Mouse (Mus musculus): ENCODE results near the gene Src. TPM values are rescaled to one million over a fixed set of nuclear protein-coding genes. Genes with fewer than 3 reads are reported as not detected.

Gene Src
- polyA plus RNA-seq, 1 experiment = 31.8 TPM

DNA sequence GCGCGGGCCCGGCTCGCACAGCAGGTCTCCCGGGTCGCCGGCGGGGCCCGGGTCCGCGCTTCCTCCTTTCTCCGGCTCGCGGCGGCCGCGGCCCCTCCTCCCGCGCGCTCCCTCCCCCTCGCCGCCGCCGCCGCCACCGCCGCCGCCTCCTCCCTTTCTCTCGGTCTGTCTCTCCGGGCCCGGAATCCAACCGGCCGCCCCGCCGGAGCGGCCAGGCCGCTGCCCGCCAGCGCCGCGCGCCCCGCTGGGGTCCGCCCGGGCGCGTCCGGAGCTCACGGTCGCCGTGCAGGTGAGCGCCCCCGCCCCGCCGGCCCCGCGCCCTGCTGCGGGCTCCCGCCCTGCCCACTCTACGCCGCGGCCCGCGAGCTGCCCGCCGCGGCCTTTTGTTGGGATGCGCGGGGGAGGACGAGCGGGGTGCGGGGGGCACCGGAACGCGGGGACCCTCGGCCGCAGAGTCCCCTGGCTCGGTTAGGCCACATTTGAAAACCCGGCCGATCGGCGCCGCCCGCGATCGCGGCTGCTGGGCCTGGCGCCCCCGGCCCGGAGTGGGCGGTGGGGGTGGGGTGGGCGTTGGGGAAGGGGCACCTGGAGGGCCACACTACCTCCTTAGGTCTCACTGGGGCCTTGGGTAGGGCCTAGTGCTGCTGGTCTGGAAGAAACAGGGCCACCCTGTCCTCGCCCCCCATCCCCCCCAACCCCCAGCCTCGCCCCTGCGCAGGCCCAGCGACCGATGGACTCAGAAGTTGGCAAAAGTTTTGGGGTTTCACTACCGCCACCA, 6.1 kb downstream of the Src start:
- Histone ChIP-seq H3K4me1 (ENCODE audit: control insufficient read depth, insufficient read depth, low read length) (peaks cover 30% of the 10 kb centered on the region), H3K27ac (ENCODE audit: insufficient read depth, low read depth, low read length) (peak overlapping the region; percentile 43; the same call in 1 of the 2 replicates), H3K36me3 (ENCODE audit: control insufficient read depth, insufficient read depth, low read length) (no peaks in the 10 kb centered on the region), H3K27me3 (replicated peaks; ENCODE audit: control insufficient read depth, insufficient read depth, low read length) (no peaks in the 10 kb centered on the region), H3K4me3 (ENCODE audit: insufficient read depth, low read depth, low read length) (peak overlapping the region; percentile 71)
- TF ChIP-seq POLR2A (IDR thresholded peaks at IDR 0.05; ENCODE audit: low read depth, low read length) = no peak
- TF ChIP-seq CTCF (conservative IDR thresholded peaks at IDR 0.05; ENCODE audit: insufficient read depth, insufficient read length, low read depth, low read length) = no peak
- DNase-seq = peak; percentile 51
- 3% methylated on average over 54 of the region's 98 CpGs for WGBS

DNA sequence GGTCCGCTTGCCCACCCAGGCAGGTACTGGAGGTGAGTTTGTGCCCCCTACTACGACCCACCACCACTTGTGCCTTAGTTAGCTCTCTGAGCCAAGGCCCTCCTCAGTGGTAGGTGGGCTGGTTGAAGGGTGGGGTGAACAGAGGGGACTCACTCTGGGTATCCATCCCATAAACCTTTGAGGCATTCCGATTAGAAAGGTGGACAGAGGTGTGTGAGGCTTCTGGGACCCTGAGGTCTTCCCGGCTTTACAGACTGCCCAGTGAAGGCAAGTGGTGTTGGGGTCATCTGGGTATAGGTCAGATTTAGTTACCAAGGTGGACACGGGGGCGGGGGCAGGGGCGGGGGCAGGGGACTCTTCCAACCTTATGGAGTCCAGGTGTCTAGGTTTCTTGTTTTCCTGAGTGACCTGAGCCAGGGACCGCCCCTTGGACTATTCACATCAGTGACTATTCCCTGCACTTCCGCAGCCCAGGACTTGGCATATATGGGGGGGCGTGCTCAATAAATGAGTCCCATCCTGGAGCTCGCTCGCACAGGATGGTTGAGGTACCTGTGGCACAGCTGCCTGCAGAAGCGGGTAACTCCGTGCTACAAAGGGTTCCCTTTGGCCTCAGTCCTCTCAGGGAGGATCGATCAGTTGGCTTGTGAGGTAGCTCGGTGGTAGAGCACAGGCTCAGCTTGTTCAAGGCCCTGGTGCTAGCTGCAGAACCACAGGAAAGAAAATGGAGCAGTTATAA, 6.8 kb downstream of the Src start:
- TF ChIP-seq CTCF (conservative IDR thresholded peaks at IDR 0.05; ENCODE audit: insufficient read depth, insufficient read length, low read depth, low read length) (no peak), POLR2A (IDR thresholded peaks at IDR 0.05; ENCODE audit: low read depth, low read length) (no peak)
- WGBS = 41% methylated on average over 16 of the region's 16 CpGs
- H3K4me1 ChIP-seq (ENCODE audit: control insufficient read depth, insufficient read depth, low read length) = peaks cover 30% of the 10 kb centered on the region

DNA sequence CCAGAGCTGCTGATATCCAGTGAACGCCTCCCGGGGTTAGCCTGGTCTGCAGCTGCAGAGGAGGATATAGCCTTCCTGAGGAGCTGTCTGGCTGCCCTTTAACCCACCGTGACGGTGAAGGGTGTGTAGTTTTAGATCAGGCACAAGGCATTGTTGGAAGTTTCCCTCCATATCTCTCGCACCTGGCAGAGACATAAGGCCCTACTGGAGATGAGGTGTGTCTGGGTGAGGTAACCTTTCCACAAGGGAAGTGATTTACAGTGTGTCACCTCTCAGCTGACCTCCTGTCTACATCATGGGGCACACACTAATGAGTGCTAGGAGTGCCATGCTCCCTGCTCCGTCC, 7.4 kb downstream of the Src start:
- Histone ChIP-seq H3K27me3 (replicated peaks; ENCODE audit: control insufficient read depth, insufficient read depth, low read length) (no peaks in the 10 kb centered on the region), H3K27ac (ENCODE audit: insufficient read depth, low read depth, low read length) (peak overlapping the region; percentile 12; the same call in 1 of the 2 replicates), H3K4me3 (ENCODE audit: insufficient read depth, low read depth, low read length) (no peak overlapping the region), H3K4me1 (ENCODE audit: control insufficient read depth, insufficient read depth, low read length) (peaks cover 30% of the 10 kb centered on the region), H3K36me3 (ENCODE audit: control insufficient read depth, insufficient read depth, low read length) (no peaks in the 10 kb centered on the region)
- WGBS = 75% methylated on average over 6 of the region's 6 CpGs
- DNase-seq = no peak
- no peak for TF ChIP-seq POLR2A (IDR thresholded peaks at IDR 0.05; ENCODE audit: low read depth, low read length)
- TF ChIP-seq CTCF (conservative IDR thresholded peaks at IDR 0.05; ENCODE audit: insufficient read depth, insufficient read length, low read depth, low read length) = no peak

More for the DNA sequence above, 6.8 kb downstream of the Src start:
- H3K27me3 ChIP-seq (replicated peaks; ENCODE audit: control insufficient read depth, insufficient read depth, low read length) = no peaks in the 10 kb centered on the region
- peak overlapping the region; percentile 43; the same call in 1 of the 2 replicates for H3K27ac ChIP-seq (ENCODE audit: insufficient read depth, low read depth, low read length)
- H3K36me3 ChIP-seq (ENCODE audit: control insufficient read depth, insufficient read depth, low read length) = no peaks in the 10 kb centered on the region
- peak; percentile 44 for DNase-seq
- H3K4me3 ChIP-seq (ENCODE audit: insufficient read depth, low read depth, low read length) = peak overlapping the region; percentile 71

DNA sequence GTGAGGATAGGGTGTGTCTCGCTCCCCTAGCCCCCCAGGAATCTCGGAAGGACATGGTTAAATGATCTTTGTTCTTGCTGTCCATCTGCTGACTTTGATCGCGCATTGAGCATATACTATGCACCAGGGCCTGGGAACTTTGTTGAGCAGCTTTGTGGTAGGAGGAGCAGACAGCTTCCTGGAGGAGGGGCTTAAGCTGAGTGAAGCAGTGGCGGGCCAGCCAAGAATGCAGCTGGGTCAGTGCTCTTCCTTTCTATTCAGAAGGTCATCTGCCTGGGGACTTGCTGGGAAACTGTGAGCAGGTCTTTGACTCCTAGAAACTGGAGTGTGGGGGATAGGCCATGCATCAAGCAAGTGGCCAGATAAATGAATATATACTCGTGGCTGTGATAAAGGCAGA, 7.9 kb downstream of the Src start:
- Histone ChIP-seq H3K27ac (ENCODE audit: insufficient read depth, low read depth, low read length) (no peak overlapping the region), H3K4me3 (ENCODE audit: insufficient read depth, low read depth, low read length) (no peak overlapping the region), H3K4me1 (ENCODE audit: control insufficient read depth, insufficient read depth, low read length) (peaks cover 36% of the 10 kb centered on the region), H3K27me3 (replicated peaks; ENCODE audit: control insufficient read depth, insufficient read depth, low read length) (no peaks in the 10 kb centered on the region), H3K36me3 (ENCODE audit: control insufficient read depth, insufficient read depth, low read length) (no peaks in the 10 kb centered on the region)
- DNase-seq = peak; percentile 81
- TF ChIP-seq CTCF (conservative IDR thresholded peaks at IDR 0.05; ENCODE audit: insufficient read depth, insufficient read length, low read depth, low read length) (no peak), POLR2A (IDR thresholded peaks at IDR 0.05; ENCODE audit: low read depth, low read length) (no peak)
- 63% methylated on average over 6 of the region's 6 CpGs for WGBS

DNA sequence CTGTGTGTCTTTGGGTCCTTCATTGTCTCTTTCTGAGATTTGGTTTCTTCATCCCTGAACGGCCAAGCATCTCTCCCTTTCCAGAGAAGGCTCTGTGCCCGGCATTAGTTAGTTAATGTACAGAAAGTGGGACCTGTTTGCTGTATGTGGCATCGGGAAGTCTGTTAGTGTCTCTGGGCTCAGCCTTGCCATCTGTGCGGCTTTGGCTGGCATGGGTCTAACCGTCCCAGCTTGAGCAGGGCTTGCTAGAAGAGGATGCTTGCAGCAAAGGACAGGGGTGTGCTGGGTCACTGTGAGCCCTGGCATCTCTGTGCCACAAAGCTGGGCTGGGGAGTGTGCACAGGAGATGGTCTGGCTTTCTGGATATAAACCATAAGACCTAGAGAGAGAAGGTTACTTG, 8.9 kb downstream of the Src start:
- no peak overlapping the region for H3K27ac ChIP-seq (ENCODE audit: insufficient read depth, low read depth, low read length)
- WGBS = 86% methylated on average over 5 of the region's 5 CpGs

DNA sequence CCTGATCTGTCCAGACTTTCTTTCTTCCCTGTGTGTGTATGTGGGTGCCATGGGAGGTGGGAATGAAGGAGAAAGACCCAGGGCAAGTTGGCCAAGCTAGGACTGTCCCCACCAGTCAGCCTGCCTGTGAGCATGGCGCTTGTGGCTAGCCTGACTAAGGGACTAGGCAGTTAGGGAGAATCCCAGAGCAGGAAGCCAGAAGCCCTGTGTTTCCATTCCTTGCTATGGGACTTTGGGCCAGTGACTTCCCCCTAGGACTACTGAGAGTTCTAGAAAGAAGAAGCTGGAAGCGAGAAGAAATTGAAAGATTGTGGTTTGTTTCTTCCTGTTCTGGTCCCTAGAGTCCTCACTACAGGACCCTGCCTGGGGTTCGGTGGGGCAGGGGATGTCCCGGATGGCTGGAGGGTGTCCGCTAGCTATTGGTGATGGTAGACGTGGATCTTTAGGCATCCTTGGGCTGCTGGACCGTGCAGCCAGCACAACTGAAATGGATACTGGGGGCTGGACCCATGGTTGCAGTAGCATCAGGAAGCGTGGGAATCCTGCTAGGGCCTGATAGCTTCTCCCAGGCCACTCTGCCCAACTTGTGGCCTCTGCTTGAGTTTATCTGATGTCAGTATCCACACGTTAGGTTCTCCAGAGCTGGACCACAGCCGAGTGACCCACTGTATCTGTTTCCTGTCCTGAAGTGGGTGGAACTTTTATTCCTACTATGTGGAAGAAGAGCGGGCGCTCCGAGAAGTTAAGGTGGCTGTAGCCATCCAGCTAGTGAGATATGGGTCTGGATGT, 10.3 kb downstream of the Src start:
- no peak overlapping the region for H3K4me3 ChIP-seq (ENCODE audit: insufficient read depth, low read depth, low read length)
- TF ChIP-seq POLR2A (IDR thresholded peaks at IDR 0.05; ENCODE audit: low read depth, low read length) (no peak), CTCF (conservative IDR thresholded peaks at IDR 0.05; ENCODE audit: insufficient read depth, insufficient read length, low read depth, low read length) (no peak)
- H3K4me1 ChIP-seq (ENCODE audit: control insufficient read depth, insufficient read depth, low read length) = peaks cover 22% of the 10 kb centered on the region; the same call in 1 of the 2 replicates
- H3K27ac ChIP-seq (ENCODE audit: insufficient read depth, low read depth, low read length) = no peak overlapping the region
- WGBS = 77% methylated on average over 13 of the region's 13 CpGs
- no peak for DNase-seq
- H3K36me3 ChIP-seq (ENCODE audit: control insufficient read depth, insufficient read depth, low read length) = no peaks in the 10 kb centered on the region
- no peaks in the 10 kb centered on the region for H3K27me3 ChIP-seq (replicated peaks; ENCODE audit: control insufficient read depth, insufficient read depth, low read length)

More for the DNA sequence above, 8.9 kb downstream of the Src start:
- Histone ChIP-seq H3K27me3 (replicated peaks; ENCODE audit: control insufficient read depth, insufficient read depth, low read length) (no peaks in the 10 kb centered on the region), H3K4me3 (ENCODE audit: insufficient read depth, low read depth, low read length) (no peak overlapping the region), H3K4me1 (ENCODE audit: control insufficient read depth, insufficient read depth, low read length) (peaks cover 31% of the 10 kb centered on the region), H3K36me3 (ENCODE audit: control insufficient read depth, insufficient read depth, low read length) (no peaks in the 10 kb centered on the region)
- TF ChIP-seq CTCF (conservative IDR thresholded peaks at IDR 0.05; ENCODE audit: insufficient read depth, insufficient read length, low read depth, low read length) (no peak), POLR2A (IDR thresholded peaks at IDR 0.05; ENCODE audit: low read depth, low read length) (no peak)
- DNase-seq = no peak

All from kidney, adult 2 months (tissue).